Mouse (Mus musculus): ENCODE measurements around the gene Parvg. TPM values are rescaled to one million over a fixed set of nuclear protein-coding genes. Genes with fewer than 3 reads are reported as not detected.

The Parvg gene
- polyA plus RNA-seq, 1 experiment from 2014 or later: 0.17 TPM

Other genes starting within 250 kb of the Parvg start
- gene Sult4a1, start 218.3 kb upstream of the Parvg start, polyA plus RNA-seq (2014; fragmentation: Nextera tagmentation; extraction: Ambion mirVana): 0.95 and 1.1 TPM in 2 replicates
- gene Pnpla5, start 200.9 kb upstream of the Parvg start, polyA plus RNA-seq (2014; fragmentation: Nextera tagmentation; extraction: Ambion mirVana): not detected in 2 replicates
- gene Pnpla3, start 156.2 kb upstream of the Parvg start, polyA plus RNA-seq (2014; fragmentation: Nextera tagmentation; extraction: Ambion mirVana): 0.47 TPM in 1 of 2 replicates, not detected in the other
- gene Samm50, start 131.8 kb upstream of the Parvg start, polyA plus RNA-seq (2014; fragmentation: Nextera tagmentation; extraction: Ambion mirVana): 79.9 and 89.1 TPM in 2 replicates
- 6.1 and 9.4 TPM in 2 replicates for gene Parvb, start 92.0 kb upstream of the Parvg start, polyA plus RNA-seq (2014; fragmentation: Nextera tagmentation; extraction: Ambion mirVana)
- 0.36 and 0.50 TPM in 2 replicates for gene Shisal1, start 123.1 kb downstream of the Parvg start, polyA plus RNA-seq (2014; fragmentation: Nextera tagmentation; extraction: Ambion mirVana)
- gene Rtl6, start 233.8 kb downstream of the Parvg start, polyA plus RNA-seq (2014; fragmentation: Nextera tagmentation; extraction: Ambion mirVana): 14.2 and 15.3 TPM in 2 replicates